ENCODE assay signal across 33 mouse cellular contexts in genomic region chrX:139737066-139737465, GRCm38 (mm10). TPM values are rescaled to one million over a fixed set of nuclear protein-coding genes. Genes with fewer than 3 reads are reported as not detected.
DNase-seq lines count a peak whose midpoint lies in the region; ATAC-seq and TF ChIP-seq lines count a peak whose summit lies in the region.
"Had no signal": no experiment of that assay in that cellular context is flagged by ENCODE, and none has a peak within 500 bp of the region (broad histone marks: within the 10 kb centered on the region; RNA-seq: fewer than 3 reads in every experiment).

No protein-coding gene starts in this region.

- no peak for TF ChIP-seq CTCF in liver, adult 2 months (IDR thresholded peaks at IDR 0.05; ENCODE audit: low read depth, low read length)

- H3K9ac ChIP-seq in liver, adult 2 months (ENCODE audit: low read depth, low read length): no peak overlapping the region
- no peak overlapping the region for H3K9ac ChIP-seq in liver, embryonic 12.5 days
- H3K9ac ChIP-seq: embryonic facial prominence, embryonic 13.5 days; embryonic facial prominence, embryonic 15.5 days; forebrain, embryonic 12.5 days had no signal

- no peaks in the 10 kb centered on the region for H3K27me3 ChIP-seq in liver, adult 2 months (ENCODE audit: control insufficient read depth, insufficient read depth, low read length)
- H3K27me3 ChIP-seq in liver, embryonic 12.5 days (replicated peaks): no peaks in the 10 kb centered on the region
- H3K27me3 ChIP-seq: embryonic facial prominence, embryonic 15.5 days had no signal

- no peaks in the 10 kb centered on the region for H3K9me3 ChIP-seq in liver, embryonic 12.5 days (replicated peaks)
- H3K9me3 ChIP-seq: embryonic facial prominence, embryonic 13.5 days; embryonic facial prominence, embryonic 15.5 days; forebrain, embryonic 10.5 days; forebrain, embryonic 12.5 days had no signal

- no peaks in the 10 kb centered on the region for H3K79me2 ChIP-seq in liver, adult 2 months (ENCODE audit: control insufficient read depth, insufficient read depth, low read length)

- peak; percentile 71 for DNase-seq in liver, adult 2 months (ENCODE audit: extremely low read depth, low read depth, low spot score)
- peak; percentile 2 for DNase-seq in NIH3T3 (ENCODE audit: low read depth)
- DNase-seq in fibroblast of lung, adult 2 months (ENCODE audit: low read depth): peak; percentile 2
- DNase-seq in thymus, postnatal 4 days: no peak
- DNase-seq: adrenal gland, adult 2 months; adrenal gland, postnatal 10 days; adrenal gland, postnatal 25 days; B cell, adult 2 months; cerebellum, adult 11 months; cerebellum, adult 18-20 months; cerebellum, adult 8-10 months; cerebellum, adult 9-11 months; cerebellum, postnatal 14 days; cerebellum, postnatal 36 days; embryo, embryonic 11 days had no signal

- no peak for TF ChIP-seq POLR2A in liver, adult 2 months (IDR thresholded peaks at IDR 0.05; ENCODE audit: extremely low read depth, insufficient read depth, low read length)

- 51% methylated on average over 5 of the region's 5 CpGs for WGBS in liver, adult 2 months
- WGBS in liver, embryonic 12.5 days (ENCODE audit: insufficient replicate concordance): 87% methylated on average over 5 of the region's 5 CpGs

- ATAC-seq in liver, embryonic 12.5 days: no peak
- ATAC-seq in erythroid progenitor cell, adult 5-6 weeks (replicated peaks; ENCODE audit: low FRiP score, poor library complexity, severe bottlenecking): no peak
- ATAC-seq: activated CD4-positive, CD25-positive, alpha-beta regulatory T cell, adult 4 months; forebrain, embryonic 14.5 days; forebrain, embryonic 16.5 days; Patski had no signal

- H3K27ac ChIP-seq in liver, adult 2 months (replicated peaks; ENCODE audit: insufficient read depth, low read depth, low read length): no peak overlapping the region
- no peak overlapping the region for H3K27ac ChIP-seq in liver, embryonic 12.5 days
- H3K27ac ChIP-seq: embryonic facial prominence, embryonic 13.5 days; embryonic facial prominence, embryonic 15.5 days; forebrain, embryonic 10.5 days; forebrain, embryonic 12.5 days had no signal

- no peak overlapping the region for H3K4me3 ChIP-seq in liver, adult 2 months (ENCODE audit: insufficient read depth, low read depth, low read length)
- H3K4me3 ChIP-seq in liver, embryonic 12.5 days: no peak overlapping the region
- H3K4me3 ChIP-seq: embryonic facial prominence, embryonic 13.5 days; embryonic facial prominence, embryonic 15.5 days; erythroblast, embryonic 14.5 days; forebrain, embryonic 10.5 days; forebrain, embryonic 12.5 days had no signal

- H3K36me3 ChIP-seq in liver, adult 2 months (ENCODE audit: control insufficient read depth, insufficient read depth, low read length): peaks cover 7% of the 10 kb centered on the region; the same call in 1 of the 2 replicates
- H3K36me3 ChIP-seq in liver, embryonic 12.5 days: peaks cover 6% of the 10 kb centered on the region; the same call in 1 of the 2 replicates
- H3K36me3 ChIP-seq: embryonic facial prominence, embryonic 15.5 days; forebrain, embryonic 10.5 days; forebrain, embryonic 12.5 days had no signal

- H3K4me1 ChIP-seq in liver, adult 2 months (ENCODE audit: control insufficient read depth, insufficient read depth, low read length): no peaks in the 10 kb centered on the region
- H3K4me1 ChIP-seq in liver, embryonic 12.5 days: no peaks in the 10 kb centered on the region
- H3K4me1 ChIP-seq: embryonic facial prominence, embryonic 13.5 days; embryonic facial prominence, embryonic 15.5 days; forebrain, embryonic 10.5 days; forebrain, embryonic 12.5 days had no signal

- H3K4me2 ChIP-seq in liver, embryonic 12.5 days: no peak overlapping the region
- H3K4me2 ChIP-seq: embryonic facial prominence, embryonic 13.5 days; embryonic facial prominence, embryonic 15.5 days; forebrain, embryonic 12.5 days had no signal

RNA-seq across cellular contexts. Expression of gene Gm15013, which starts 22.8 kb away (rescaled TPM):
- total RNA-seq in liver, adult 2 months (2014; rRNA removed): not detected in 2 replicates
- polyA plus RNA-seq in liver, adult 2 months (2012; rRNA removed): not detected in 2 replicates
- 0.20 TPM in 1 of 2 replicates, not detected in the other for polyA plus RNA-seq in liver, embryonic 12.5 days (2016; fragmentation: Nextera tagmentation; extraction: Ambion mirVana)
- total RNA-seq in erythroid progenitor cell, adult 5-6 weeks (2015; ENCODE audit: low replicate concordance): not detected in 2 replicates
- total RNA-seq in erythroid progenitor cell, adult 5-6 weeks (2017; ENCODE audit: low replicate concordance): not detected in 2 replicates
- total RNA-seq: adrenal gland, adult 2 months; adrenal gland, postnatal 10 days; adrenal gland, postnatal 25 days; adrenal gland, postnatal 4 days; ES-E14; MEL had no signal
- polyA plus RNA-seq: adrenal gland, adult 2 months; brain, embryonic 14.5 days; embryonic facial prominence, embryonic 11.5 days; erythroblast, embryonic 14.5 days; forebrain, embryonic 14.5 days; forebrain, embryonic 16.5 days; frontal cortex, adult 2 months had no signal

RNA-seq across cellular contexts. Expression of gene Ripply1, which starts 45.1 kb away (rescaled TPM):
- 0.74 and 1.6 TPM in 2 replicates for total RNA-seq in liver, adult 2 months (2014; rRNA removed)
- polyA plus RNA-seq in liver, adult 2 months (2012; rRNA removed): 1.5 and 2.5 TPM in 2 replicates
- polyA plus RNA-seq in liver, embryonic 12.5 days (2016; fragmentation: Nextera tagmentation; extraction: Ambion mirVana): not detected in 2 replicates
- total RNA-seq in erythroid progenitor cell, adult 5-6 weeks (2015; ENCODE audit: low replicate concordance): 1.3 TPM in 1 of 2 replicates, not detected in the other
- not detected in 2 replicates for total RNA-seq in erythroid progenitor cell, adult 5-6 weeks (2017; ENCODE audit: low replicate concordance)
- total RNA-seq: adrenal gland, adult 2 months; adrenal gland, postnatal 10 days; adrenal gland, postnatal 25 days; common myeloid progenitor, adult 5-6 weeks; MEL had no signal
- polyA plus RNA-seq: activated CD4-positive, CD25-positive, alpha-beta regulatory T cell, adult 4 months; adrenal gland, adult 2 months; embryonic facial prominence, embryonic 11.5 days; embryonic facial prominence, embryonic 13.5 days; erythroblast, embryonic 14.5 days; forebrain, embryonic 12.5 days; forebrain, embryonic 14.5 days; forebrain, embryonic 16.5 days had no signal

RNA-seq across cellular contexts. Expression of gene Tbc1d8b, which starts 52.3 kb away (rescaled TPM):
- 15.0 and 16.1 TPM in 2 replicates for total RNA-seq in liver, adult 2 months (2014; rRNA removed)
- polyA plus RNA-seq in liver, adult 2 months (2012; rRNA removed): 1.2 and 1.6 TPM in 2 replicates
- polyA plus RNA-seq in liver, embryonic 12.5 days (2016; fragmentation: Nextera tagmentation; extraction: Ambion mirVana): 0.91 TPM in 2 replicates
- 0.84 and 6.1 TPM in 2 replicates for total RNA-seq in erythroid progenitor cell, adult 5-6 weeks (2015; ENCODE audit: low replicate concordance)
- 1.6 and 2.4 TPM in 2 replicates for total RNA-seq in erythroid progenitor cell, adult 5-6 weeks (2017; ENCODE audit: low replicate concordance)
- polyA plus RNA-seq: erythroblast, embryonic 14.5 days had no signal
